Mouse (Mus musculus) liver, embryonic 18 days (tissue): Measurements from ENCODE around the gene Dhdds. TPM values are rescaled to one million over a fixed set of nuclear protein-coding genes. Genes with fewer than 3 reads are reported as not detected.

Source experiments
- polyA plus RNA-seq: library from polyadenylated mRNA; depleted of rRNA; stranded (reverse); fragments of >200 nt; gene quantifications from 2 replicates; pipeline ENCODE4 v1.2.3, GENCODE M21; 2012; rRNA removed

Gene Dhdds
- polyA plus RNA-seq, result 13.7 and 17.0 TPM in 2 replicates

DNA sequence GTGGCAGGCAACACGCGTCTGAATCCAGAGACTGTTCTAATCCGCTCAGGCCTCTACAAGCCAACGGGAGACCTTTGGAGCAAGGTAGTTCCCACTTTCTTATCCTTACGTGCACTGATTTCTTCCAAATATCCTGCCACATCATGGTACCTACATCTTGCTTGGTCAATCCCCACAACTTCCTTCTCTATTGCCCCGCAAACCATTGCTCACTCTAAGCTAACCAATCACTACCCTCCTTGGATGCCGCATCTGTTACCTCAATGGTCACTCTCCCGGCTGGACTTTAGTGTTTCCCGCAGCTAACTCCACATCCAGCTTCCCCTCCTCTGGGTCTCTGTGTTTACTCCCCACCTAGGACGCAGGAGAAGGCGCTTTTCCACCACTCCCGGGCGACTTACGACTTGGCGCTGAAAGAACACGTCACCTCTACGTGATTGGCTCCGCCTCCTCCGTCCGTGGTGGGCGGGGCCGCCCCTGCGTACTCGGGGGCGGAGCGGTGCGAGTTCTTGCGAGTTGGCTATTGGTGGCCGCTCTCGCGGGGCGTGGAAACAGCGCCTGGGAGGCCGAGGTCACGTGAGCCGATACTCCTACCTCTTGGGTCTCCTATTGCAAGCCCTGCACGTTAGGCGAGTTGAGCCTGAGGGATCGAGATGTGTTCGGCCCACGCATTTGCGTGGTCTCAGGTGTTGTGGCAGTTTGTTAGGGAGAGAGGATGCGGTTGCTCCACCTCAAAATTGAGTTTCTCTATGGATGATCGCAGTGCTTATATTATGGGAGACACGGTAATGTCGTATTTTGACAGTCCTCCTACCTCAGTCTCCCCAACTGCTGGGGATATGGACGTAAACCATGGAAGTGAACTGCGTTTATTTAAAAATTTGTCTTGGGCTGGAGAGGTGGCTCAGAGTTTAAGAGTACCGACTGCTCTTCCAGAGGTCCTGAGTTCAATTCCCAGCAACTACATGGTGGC is at the start of gene Dhdds:
Gene Dhdds (minus strand): TSS at position 453 of the 973 bp plus-strand sequence.

DNA sequence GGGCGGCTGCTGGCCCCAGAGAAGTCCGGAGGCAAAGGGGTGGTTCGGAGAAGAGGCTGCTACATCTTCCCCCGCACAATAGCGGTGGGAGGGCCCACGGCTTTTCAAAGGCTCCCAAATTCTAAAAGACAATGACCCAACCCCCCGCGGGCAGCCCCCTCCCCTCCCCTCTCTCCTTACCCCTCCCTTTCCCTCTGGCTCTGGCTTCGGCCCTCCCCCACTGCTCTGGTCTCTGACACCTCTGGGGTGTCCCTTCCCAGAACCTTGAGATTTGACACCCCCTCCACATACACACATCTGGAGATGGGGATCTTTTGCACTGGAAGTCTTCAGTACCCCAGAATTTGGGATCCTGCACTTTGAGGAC is 18.0 kb upstream of the Dhdds start, which contains the start of gene Lin28a:
Gene Lin28a (minus strand): TSS at position 63 of the 367 bp plus-strand sequence.

DNA sequence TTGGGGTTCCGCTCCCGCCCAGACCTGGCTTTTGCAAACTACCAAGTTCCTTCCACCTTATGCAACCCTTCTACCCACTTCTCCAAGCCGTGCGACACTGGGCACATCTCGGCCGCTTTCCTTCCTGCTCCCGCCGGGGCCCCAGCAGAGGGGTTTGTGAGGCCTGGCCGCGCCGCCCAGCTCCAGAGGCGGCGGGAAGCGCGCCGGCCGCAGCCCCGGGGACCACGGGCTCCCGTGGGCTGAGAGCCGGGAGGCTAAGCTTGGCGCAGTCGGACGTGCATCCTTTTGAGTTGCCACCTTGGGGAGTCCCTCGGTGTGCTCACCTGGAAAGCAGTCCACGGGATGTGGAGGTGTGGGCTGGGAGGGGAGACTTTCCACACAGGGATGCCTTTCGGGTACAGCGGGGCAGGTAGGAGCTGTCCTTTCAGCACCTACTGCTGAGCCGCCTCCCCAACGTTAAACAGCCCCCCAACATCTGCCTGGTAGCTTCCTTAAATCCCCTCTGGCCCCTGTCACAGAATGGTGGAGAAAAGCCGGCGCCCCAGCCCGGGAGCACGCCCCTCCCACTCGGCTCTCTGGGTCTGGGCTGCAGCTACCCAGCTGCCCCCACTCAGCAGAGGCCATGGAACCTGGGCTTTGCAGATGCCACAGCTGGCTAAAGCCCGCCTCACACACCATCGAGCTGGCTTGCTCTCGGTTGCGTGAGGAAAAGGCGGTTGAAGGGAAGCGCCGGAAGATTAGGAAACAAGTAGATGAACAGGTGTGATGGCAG is 32.4 kb downstream of the Dhdds start, which contains the start of gene Hmgn2:
Gene Hmgn2 (minus strand): TSS at position 501 of the 772 bp plus-strand sequence.

Other genes starting within 250 kb of the Dhdds start
- gene Arid1a, start 244.1 kb downstream of the Dhdds start, polyA plus RNA-seq, result 7.2 and 10.5 TPM in 2 replicates
- 26.8 and 32.6 TPM in 2 replicates for gene Rps6ka1, start 113.1 kb downstream of the Dhdds start, polyA plus RNA-seq
- gene Hmgn2, start 32.3 kb downstream of the Dhdds start, polyA plus RNA-seq, result 189 and 209 TPM in 2 replicates
- 2.5 and 2.7 TPM in 2 replicates for gene Lin28a, start 17.9 kb upstream of the Dhdds start, polyA plus RNA-seq
- 0.16 and 0.19 TPM in 2 replicates for gene Zfp683, start 52.9 kb upstream of the Dhdds start, polyA plus RNA-seq
- gene Crybg2, start 59.9 kb upstream of the Dhdds start, polyA plus RNA-seq, result 0.42 and 0.64 TPM in 2 replicates
- gene Cd52, start 94.2 kb upstream of the Dhdds start, polyA plus RNA-seq, result 76.3 and 82.7 TPM in 2 replicates
- gene Ubxn11, start 101.7 kb upstream of the Dhdds start, polyA plus RNA-seq, result 1.2 and 1.6 TPM in 2 replicates
- 108 and 113 TPM in 2 replicates for gene Sh3bgrl3, start 127.9 kb upstream of the Dhdds start, polyA plus RNA-seq
- 19.8 and 21.9 TPM in 2 replicates for gene Cep85, start 186.2 kb upstream of the Dhdds start, polyA plus RNA-seq
- gene Gm7534, start 202.1 kb upstream of the Dhdds start, polyA plus RNA-seq, result not detected in 2 replicates
- gene Catsper4, start 226.5 kb upstream of the Dhdds start, polyA plus RNA-seq, result 0.01 and 0.02 TPM in 2 replicates
- 0.17 and 0.25 TPM in 2 replicates for gene Cnksr1, start 237.5 kb upstream of the Dhdds start, polyA plus RNA-seq
- not detected in 2 replicates for gene E130218I03Rik, start 242.7 kb upstream of the Dhdds start, polyA plus RNA-seq
- gene Zfp593, start 244.7 kb upstream of the Dhdds start, polyA plus RNA-seq, result 4.9 and 5.3 TPM in 2 replicates
- not detected in 2 replicates for gene Gm30191, start 246.0 kb upstream of the Dhdds start, polyA plus RNA-seq